18 mouse cellular contexts compared by ENCODE assay signal in the genomic region with DNA sequence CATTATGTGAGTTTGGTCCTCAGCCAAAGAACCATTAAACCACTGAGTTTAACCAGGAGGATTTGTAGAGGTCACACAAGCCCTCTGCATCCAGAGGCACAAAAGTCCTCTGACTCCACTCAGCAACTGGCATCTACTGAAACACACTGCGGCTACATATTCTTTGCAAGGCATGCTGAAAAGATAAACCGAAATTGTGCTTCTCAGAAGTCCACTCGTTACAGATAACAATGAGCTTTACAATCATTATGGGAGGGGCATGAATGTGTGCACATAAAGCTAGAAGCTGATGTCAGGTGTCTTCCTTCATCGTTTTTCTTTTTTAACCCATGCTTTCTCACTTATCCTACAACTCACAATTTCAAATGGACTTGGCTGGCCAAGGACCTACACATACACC.
A peak's percentile ranks its signal among the peaks of the same experiment; 100 is the strongest.
DNase-seq lines count a peak whose midpoint lies in the region; ATAC-seq and TF ChIP-seq lines count a peak whose summit lies in the region.
"Had no signal": no experiment of that assay in that cellular context is flagged by ENCODE, and none has a peak within 500 bp of the region (broad histone marks: within the 10 kb centered on the region; RNA-seq: fewer than 3 reads in every experiment).

No protein-coding gene starts in this region.

- peaks cover 3 to 5% of the 10 kb centered on the region in 2 experiments; a peak in 2 of 4 replicates for H3K4me1 ChIP-seq in MEL (ENCODE audit: control insufficient read depth in 1 of 2, insufficient read depth in 2 of 2, low read length in 2 of 2)
- no peaks in the 10 kb centered on the region for H3K4me1 ChIP-seq in forebrain, embryonic 11.5 days (replicated peaks; ENCODE audit: control insufficient read depth, insufficient read depth, low read length)

- no peak for ATAC-seq in forebrain, embryonic 11.5 days (replicated peaks; ENCODE audit: low FRiP score)
- ATAC-seq: activated CD4-positive, CD25-positive, alpha-beta regulatory T cell, adult 4 months; CD4-positive, CD25-positive, alpha-beta regulatory T cell, adult 4 months; Patski had no signal

- no peak overlapping the region for H3K4me3 ChIP-seq in MEL (ENCODE audit: control insufficient read depth in 1 of 2, insufficient read depth in 1 of 2, low read depth in 2 of 2, low read length in 2 of 2)
- H3K4me3 ChIP-seq in forebrain, embryonic 11.5 days (ENCODE audit: low read depth, low read length): no peak overlapping the region

- no peak for TF ChIP-seq POLR2A in MEL (IDR thresholded peaks at IDR 0.05; ENCODE audit: control insufficient read depth in 1 of 2, insufficient read depth in 1 of 2, low read depth in 1 of 2, low read length in 2 of 2, poor library complexity in 1 of 2)

- DNase-seq in MEL (ENCODE audit: low read depth, low spot score): peak; percentile 76
- no peak for DNase-seq in forebrain, embryonic 11.5 days (ENCODE audit: low spot score)
- DNase-seq: adrenal gland, adult 2 months; adrenal gland, adult 8-10 months; adrenal gland, postnatal 10 days; adrenal gland, postnatal 14 days; adrenal gland, postnatal 25 days; adrenal gland, postnatal 36 days; B cell, adult 2 months; cerebellum, adult 11 months; cerebellum, adult 11-12 months; cerebellum, adult 18-20 months; cerebellum, adult 2 months; cerebellum, adult 8-10 months had no signal

- H3K27me3 ChIP-seq in MEL (ENCODE audit: control insufficient read depth in 1 of 2, insufficient read depth in 2 of 2, low read length in 2 of 2): no peaks in the 10 kb centered on the region
- no peaks in the 10 kb centered on the region for H3K27me3 ChIP-seq in forebrain, embryonic 11.5 days (ENCODE audit: control insufficient read depth, insufficient read depth, low read length)

- H3K9ac ChIP-seq in MEL (ENCODE audit: control insufficient read depth, low read depth, low read length, poor library complexity, severe bottlenecking): no peak overlapping the region
- no peak overlapping the region for H3K9ac ChIP-seq in forebrain, embryonic 11.5 days (ENCODE audit: low read length)

- H3K4me2 ChIP-seq in forebrain, embryonic 11.5 days (ENCODE audit: low read depth, low read length, severe bottlenecking): no peak overlapping the region

- TF ChIP-seq CTCF in MEL (IDR thresholded peaks at IDR 0.05 in 2 of 3, conservative IDR thresholded peaks at IDR 0.05 in 1 of 3; ENCODE audit: control insufficient read depth in 1 of 3, insufficient read depth in 1 of 3, low read depth in 2 of 3, low read length in 3 of 3, poor library complexity in 1 of 3, severe bottlenecking in 1 of 3): no peak

- peak overlapping the region; percentile 98 for H3K27ac ChIP-seq in MEL (ENCODE audit: control insufficient read depth, low read depth, low read length)
- no peak overlapping the region for H3K27ac ChIP-seq in forebrain, embryonic 11.5 days (ENCODE audit: low read depth, low read length)

- no peaks in the 10 kb centered on the region for H3K9me3 ChIP-seq in MEL (replicated peaks; ENCODE audit: insufficient read depth, low read length)
- H3K9me3 ChIP-seq in forebrain, embryonic 11.5 days (ENCODE audit: control insufficient read depth, low read length): no peaks in the 10 kb centered on the region; the same call in 1 of the 2 replicates

- H3K79me2 ChIP-seq in MEL (ENCODE audit: control insufficient read depth, insufficient read depth, low read length, poor library complexity): no peaks in the 10 kb centered on the region

- WGBS in forebrain, embryonic 11.5 days: 89% methylated on average over 4 of the region's 4 CpGs

- peaks cover 0 to 15% of the 10 kb centered on the region in 2 experiments; a peak in 2 of 4 replicates for H3K36me3 ChIP-seq in MEL (ENCODE audit: control insufficient read depth in 1 of 2, insufficient read depth in 2 of 2, low read length in 2 of 2)
- H3K36me3 ChIP-seq in forebrain, embryonic 11.5 days (ENCODE audit: control insufficient read depth, insufficient read depth, low read length): no peaks in the 10 kb centered on the region
- H3K36me3 ChIP-seq: G1E had no signal

- no peak for TF ChIP-seq RAD21 in MEL (IDR thresholded peaks at IDR 0.05; ENCODE audit: low read depth, low read length)

- peak; percentile 89 to 96 for TF ChIP-seq EP300 in MEL (IDR thresholded peaks at IDR 0.05; ENCODE audit: low read depth in 1 of 2, low read length in 2 of 2)

TF ChIP-seq in MEL, 35 proteins besides CTCF, POLR2A, EP300 and RAD21:
- TF ChIP-seq NRF1 (IDR thresholded peaks at IDR 0.05; ENCODE audit: insufficient read depth, low read depth, low read length, poor library complexity, severe bottlenecking): no peak
- TF ChIP-seq POLR2AphosphoS5 (IDR thresholded peaks at IDR 0.05; ENCODE audit: borderline replicate concordance, low read depth, low read length): no peak
- no peak for TF ChIP-seq POLR2AphosphoS2 (IDR thresholded peaks at IDR 0.05; ENCODE audit: low read length)
- TF ChIP-seq TBP (IDR thresholded peaks at IDR 0.05; ENCODE audit: low read depth, low read length): 0 out of 2 replicates have a peak, but pooled peaks have one; percentile 31
- TF ChIP-seq USF1 (IDR thresholded peaks at IDR 0.05; ENCODE audit: low read depth, low read length): no peak
- TF ChIP-seq ELF1 (IDR thresholded peaks at IDR 0.05; ENCODE audit: low read depth, low read length): no peak
- TF ChIP-seq MAX (IDR thresholded peaks at IDR 0.05; ENCODE audit: low read length): peak; percentile 50
- peak; percentile 57 for TF ChIP-seq SIN3A (IDR thresholded peaks at IDR 0.05; ENCODE audit: low read length)
- TF ChIP-seq JUND (IDR thresholded peaks at IDR 0.05; ENCODE audit: low read depth, low read length): no peak
- no peak for TF ChIP-seq ZKSCAN1 (IDR thresholded peaks at IDR 0.05; ENCODE audit: low read depth, low read length)
- TF ChIP-seq ETS1 (IDR thresholded peaks at IDR 0.05; ENCODE audit: low read depth, low read length): peak; percentile 82
- TF ChIP-seq HCFC1 (IDR thresholded peaks at IDR 0.05; ENCODE audit: low read depth, low read length): 0 out of 2 replicates have a peak, but pooled peaks have one; percentile 15
- 0 out of 2 replicates have a peak, but pooled peaks have one; percentile 58 for TF ChIP-seq MEF2A (IDR thresholded peaks at IDR 0.05; ENCODE audit: extremely low read depth, insufficient replicate concordance, low read depth, low read length, poor library complexity, severe bottlenecking)
- TF ChIP-seq MYC (IDR thresholded peaks at IDR 0.05; ENCODE audit: low read depth, low read length): 0 out of 2 replicates have a peak, but pooled peaks have one; percentile 19
- TF ChIP-seq NELFE (IDR thresholded peaks at IDR 0.05; ENCODE audit: low read depth, low read length): 0 out of 2 replicates have a peak, but pooled peaks have one; percentile 23
- TF ChIP-seq USF2 (IDR thresholded peaks at IDR 0.05; ENCODE audit: borderline replicate concordance in 1 of 2, insufficient read depth in 1 of 2, low read depth in 1 of 2, low read length in 2 of 2): no peak
- no peak for TF ChIP-seq CHD1 (IDR thresholded peaks at IDR 0.05; ENCODE audit: low read depth, low read length)
- TF ChIP-seq MYB (IDR thresholded peaks at IDR 0.05; ENCODE audit: low read depth, low read length): peak; percentile 61
- TF ChIP-seq BHLHE40 (IDR thresholded peaks at IDR 0.05; ENCODE audit: borderline replicate concordance, low read depth, low read length): 0 out of 2 replicates have a peak, but pooled peaks have one; percentile 39
- TF ChIP-seq MXI1 (IDR thresholded peaks at IDR 0.05; ENCODE audit: low read depth, low read length): no peak; the same call in 1 of the 2 replicates
- TF ChIP-seq KAT2A (conservative IDR thresholded peaks at IDR 0.05; ENCODE audit: low read depth, low read length): no peak
- peak; percentile 72 for TF ChIP-seq RCOR1 (IDR thresholded peaks at IDR 0.05; ENCODE audit: low read depth, low read length)
- TF ChIP-seq ZNF384 (IDR thresholded peaks at IDR 0.05; ENCODE audit: low read depth, low read length): no peak
- TF ChIP-seq TAL1 (IDR thresholded peaks at IDR 0.05; ENCODE audit: low read length): peak; percentile 74
- no peak for TF ChIP-seq MAFK (IDR thresholded peaks at IDR 0.05; ENCODE audit: borderline replicate concordance, low read depth, low read length)
- TF ChIP-seq GATA1 (IDR thresholded peaks at IDR 0.05; ENCODE audit: low read depth, low read length): peak; percentile 91
- no peak for TF ChIP-seq MAZ (IDR thresholded peaks at IDR 0.05; ENCODE audit: low read depth, low read length)
- TF ChIP-seq SMC3 (IDR thresholded peaks at IDR 0.05; ENCODE audit: low read depth, low read length): no peak
- peak; percentile 94 for TF ChIP-seq TCF12 (IDR thresholded peaks at IDR 0.05; ENCODE audit: low read depth, low read length)
